Mouse (Mus musculus) lung, adult 2 months (tissue): ENCODE measurements around the gene Sdhc. TPM values are rescaled to one million over a fixed set of nuclear protein-coding genes. Genes with fewer than 3 reads are reported as not detected.

Experiments
- DNase-seq: peaks from one replicate; pipeline ENCODE4 v3.0.0; 2022
- H3K4me1 ChIP-seq: fragments of 200-500 bp; 2 replicates; pipeline ENCODE4 v1.6.1; 2011; ENCODE audit warnings: low read length; ENCODE audit not compliant: control insufficient read depth, insufficient read depth
- H3K4me3 ChIP-seq: fragments of 200-500 bp; replicated peaks from 2 replicates; pipeline ENCODE3; 2011; ENCODE audit warnings: low read depth, mild to moderate bottlenecking, control low read depth, low read length; ENCODE audit errors: extremely low read depth
- CTCF ChIP-seq: fragments of 200-500 bp; IDR thresholded peaks from 2 replicates; pipeline ENCODE4 v1.5.1; 2011; ENCODE audit warnings: mild to moderate bottlenecking, low read length, control low read depth; ENCODE audit not compliant: insufficient read depth
- POLR2A ChIP-seq: fragments of 200-500 bp; IDR thresholded peaks from 2 replicates; pipeline ENCODE4 v1.6.1; 2011; ENCODE audit warnings: low read depth, mild to moderate bottlenecking, control low read depth, low read length, borderline replicate concordance; ENCODE audit errors: extremely low read depth
- WGBS: fragments of 180-500 bp; shearing (Covaris S2); methylation state at CpG from one replicate; pipeline ENCODE4 v1.1.7; 2018; 5-methylcytosine and 5-hydroxymethylcytosine counted together
- polyA plus RNA-seq: library from polyadenylated mRNA; depleted of rRNA; stranded (reverse); fragments of >200 nt; gene quantifications from 2 replicates; pipeline ENCODE4 v1.2.3, GENCODE M21; 2012

The Sdhc gene
- polyA plus RNA-seq, 1 experiment, result 191 TPM

DNA sequence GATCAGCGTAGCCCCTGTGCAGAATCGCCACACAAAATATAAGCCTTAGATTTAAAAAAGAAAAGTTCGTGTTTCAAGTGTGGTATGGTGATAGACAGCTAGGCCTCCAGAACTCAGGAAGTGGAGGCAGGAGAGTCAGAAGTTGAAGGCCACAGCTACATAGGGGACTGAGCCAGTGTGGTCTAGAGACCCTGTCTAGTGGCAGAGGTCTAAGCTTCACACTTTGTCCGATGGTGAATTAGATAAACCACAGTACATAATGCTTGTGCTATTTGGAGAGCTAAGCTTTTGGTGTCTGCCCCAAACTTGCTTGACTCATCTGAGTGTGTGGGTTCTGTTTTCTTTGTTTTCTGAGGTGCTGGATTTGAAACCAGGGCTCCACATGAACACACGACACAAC lies 31.4 kb downstream of the Sdhc start:
- Histone ChIP-seq H3K4me1 (peaks cover 2% of the 10 kb centered on the region; the same call in 1 of the 2 replicates), H3K4me3 (no peak overlapping the region)
- 79% methylated on average over 5 of the region's 5 CpGs for WGBS
- no peak for TF ChIP-seq POLR2A
- no peak for TF ChIP-seq CTCF
- DNase-seq, result no peak

DNA sequence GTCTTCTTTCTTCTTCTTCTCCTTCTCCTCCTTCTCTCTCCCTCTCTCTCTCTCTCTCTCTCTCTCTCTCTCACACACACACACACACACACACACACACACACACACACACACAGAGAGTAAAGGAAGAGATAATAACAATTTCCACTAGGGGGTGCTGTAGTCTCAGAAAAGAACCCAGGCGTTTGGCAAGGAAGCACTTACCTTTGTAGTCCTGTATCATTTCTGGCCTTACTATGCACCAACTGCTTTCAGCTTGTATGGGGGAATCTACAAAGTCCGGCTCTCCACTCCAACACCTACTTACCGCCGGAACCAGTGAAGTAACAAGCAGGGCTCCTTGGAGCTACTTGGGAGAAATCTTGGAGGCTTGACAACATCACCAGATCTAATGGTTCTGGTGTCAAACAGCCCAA lies 32.1 kb downstream of the Sdhc start:
- peaks cover 2% of the 10 kb centered on the region; the same call in 1 of the 2 replicates for H3K4me1 ChIP-seq
- H3K4me3 ChIP-seq, result no peak overlapping the region
- TF ChIP-seq CTCF, result 0 out of 2 replicates have a peak, but pooled peaks have one; percentile 12
- TF ChIP-seq POLR2A, result no peak
- DNase-seq, result peak; percentile 39
- WGBS, result 5% methylated on average over 4 of the region's 4 CpGs

DNA sequence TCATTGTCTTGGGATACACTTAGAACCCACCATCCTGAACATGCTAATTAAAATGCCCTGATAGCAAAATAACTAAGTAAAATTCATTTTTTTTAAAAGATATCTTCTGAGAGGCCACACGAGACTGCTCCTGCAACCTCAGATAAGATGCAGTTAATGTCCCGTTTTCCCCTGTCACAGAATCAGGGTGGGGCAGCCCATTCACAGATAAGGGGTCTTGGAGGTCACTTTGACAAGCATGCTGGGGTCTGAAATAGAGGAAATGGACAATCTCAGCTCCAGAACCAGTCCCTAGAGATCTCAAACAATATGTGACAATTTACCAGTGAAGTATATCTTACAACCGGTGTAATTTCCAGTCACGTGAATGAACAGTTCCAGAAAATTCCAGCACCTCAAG lies 34.1 kb downstream of the Sdhc start:
- Histone ChIP-seq H3K4me1 (no peaks in the 10 kb centered on the region), H3K4me3 (no peak overlapping the region)
- no peak for TF ChIP-seq POLR2A
- WGBS, result 59% methylated on average over 4 of the region's 4 CpGs
- no peak for DNase-seq

DNA sequence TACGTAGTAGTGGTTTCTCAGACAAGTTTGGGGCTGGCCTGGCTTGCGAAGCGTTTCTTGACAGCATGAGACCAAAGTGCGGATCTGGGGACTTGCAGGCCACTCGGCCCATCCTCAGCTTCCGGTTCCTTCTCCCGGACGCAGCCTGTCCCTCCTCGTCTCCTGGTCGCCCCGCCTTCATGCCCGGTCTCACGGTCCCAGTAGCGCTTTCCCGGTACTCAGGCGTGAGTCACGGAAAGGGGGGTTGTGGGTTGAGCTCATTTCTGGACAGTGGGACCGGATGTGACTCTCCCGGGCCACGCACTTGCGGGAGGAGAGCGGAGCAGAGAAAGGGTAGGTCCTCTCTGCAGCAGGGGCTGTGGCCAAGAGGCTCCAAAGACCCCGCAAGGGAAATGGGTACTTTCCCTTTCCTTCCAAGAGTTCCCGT lies 36.5 kb downstream of the Sdhc start, which contains the start of gene Cfap126:
TSS of gene Cfap126 (plus strand) at position 46 of the 427 bp plus-strand sequence.
- TF ChIP-seq POLR2A, result peak; percentile 86
- no peak for TF ChIP-seq CTCF
- WGBS, result under 1% methylated on average over 24 of the region's 24 CpGs
- H3K4me3 ChIP-seq, result peak within 1 kb of the TSS; percentile 67
- peak; percentile 84 for DNase-seq
- peaks cover 5% of the 10 kb centered on the region; the same call in 1 of the 2 replicates for H3K4me1 ChIP-seq

GRCm38 (mm10) chr1:171112986-171113385 lies 37.4 kb downstream of the Sdhc start:
- Histone ChIP-seq H3K4me3 (no peak overlapping the region), H3K4me1 (peaks cover 5% of the 10 kb centered on the region; the same call in 1 of the 2 replicates)
- WGBS, result 78% methylated on average over 4 of the region's 4 CpGs
- DNase-seq, result no peak
- no peak for TF ChIP-seq CTCF
- no peak for TF ChIP-seq POLR2A

DNA sequence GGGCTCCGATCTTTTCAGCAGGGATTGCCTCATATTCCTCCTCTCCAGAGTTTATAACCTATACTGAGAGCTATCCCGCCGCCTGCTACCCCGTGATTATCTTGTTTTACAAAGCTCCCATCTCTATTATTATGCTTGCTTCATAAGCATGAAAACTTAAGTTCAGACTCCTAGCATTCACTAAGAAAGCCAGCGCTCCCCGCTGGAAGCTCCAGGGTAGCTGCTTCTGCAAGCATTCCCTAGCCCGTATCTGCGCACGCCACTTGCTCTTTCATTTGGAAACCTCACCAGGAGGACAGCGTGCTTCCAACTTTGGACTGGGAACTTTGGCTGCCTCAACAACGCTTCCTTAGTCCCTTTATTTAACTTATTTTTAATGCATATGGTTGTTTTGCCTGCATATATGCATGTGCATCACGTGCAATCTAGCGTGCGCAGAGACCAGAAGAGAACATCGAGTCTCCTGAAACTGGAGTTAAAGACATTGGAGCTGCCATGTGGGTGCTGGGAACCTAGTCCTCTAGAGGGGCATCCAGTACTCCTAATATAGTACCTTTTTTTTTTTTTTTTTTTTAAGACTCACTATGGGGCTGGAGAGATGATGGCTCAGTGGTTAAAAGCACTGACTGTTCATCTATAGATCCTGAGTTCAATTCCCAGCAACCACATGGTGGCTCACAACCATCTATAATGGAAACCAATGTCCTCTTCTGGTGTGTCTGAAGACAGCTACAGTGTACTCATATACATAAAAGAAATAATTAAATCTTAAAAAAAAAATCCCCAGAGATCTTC lies 38.4 kb downstream of the Sdhc start:
- no peak for DNase-seq
- peak overlapping the region; percentile 82 for H3K4me3 ChIP-seq
- H3K4me1 ChIP-seq, result peaks cover 5% of the 10 kb centered on the region; the same call in 1 of the 2 replicates
- TF ChIP-seq POLR2A (no peak), CTCF (no peak)
- WGBS, result 3% methylated on average over 15 of the region's 15 CpGs

DNA sequence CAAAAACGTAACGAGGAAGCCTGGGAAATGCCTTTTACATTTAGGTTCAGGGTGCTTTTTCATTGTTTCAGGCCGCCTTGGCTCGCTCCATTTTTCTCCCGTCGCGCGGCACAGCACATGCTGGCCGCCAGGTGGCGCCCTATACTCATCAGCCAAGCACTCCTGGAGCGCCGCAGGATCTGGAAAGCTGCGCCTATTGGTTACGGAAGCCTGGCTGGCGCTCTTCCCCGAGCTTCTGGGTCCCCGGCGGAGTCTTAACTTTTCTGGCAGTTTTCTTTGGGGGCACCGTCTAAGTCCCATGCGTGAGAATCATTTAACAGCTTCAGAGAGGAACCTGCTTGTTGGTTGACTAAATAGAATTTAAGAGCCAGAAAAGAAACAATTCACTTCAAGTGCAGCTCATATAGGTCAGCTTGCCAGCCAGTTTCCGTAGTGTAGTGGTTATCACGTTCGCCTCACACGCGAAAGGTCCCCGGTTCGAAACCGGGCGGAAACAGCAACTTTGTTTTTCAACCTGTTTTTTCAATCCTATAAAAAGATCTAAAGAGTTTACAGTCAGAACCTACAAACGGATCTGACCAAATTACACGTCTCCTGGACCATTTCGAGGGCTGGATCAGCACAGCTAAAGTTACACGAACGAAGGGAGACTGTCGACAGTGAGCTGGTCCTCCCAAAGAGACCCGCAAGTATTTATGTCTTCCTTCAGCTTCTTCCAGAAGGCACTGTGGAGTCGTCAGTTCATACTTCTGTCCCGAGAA lies 39.2 kb downstream of the Sdhc start:
- WGBS, result under 1% methylated on average over 38 of the region's 38 CpGs
- peak overlapping the region; percentile 82 for H3K4me3 ChIP-seq
- TF ChIP-seq POLR2A (no peak), CTCF (peak; percentile 83)

GRCm38 (mm10) chr1:171110659-171111019 lies 39.8 kb downstream of the Sdhc start:
- TF ChIP-seq CTCF (no peak), POLR2A (no peak)
- DNase-seq, result peak; percentile 21

More for the DNA sequence above, 39.2 kb downstream of the Sdhc start:
- peaks cover 5% of the 10 kb centered on the region; the same call in 1 of the 2 replicates for H3K4me1 ChIP-seq
- peak; percentile 93 for DNase-seq

GRCm38 (mm10) chr1:171109620-171110019 lies 40.8 kb downstream of the Sdhc start:
- no peak for DNase-seq
- Histone ChIP-seq H3K4me3 (no peak overlapping the region), H3K4me1 (peaks cover 5% of the 10 kb centered on the region; the same call in 1 of the 2 replicates)
- TF ChIP-seq POLR2A (no peak), CTCF (no peak)
- 63% methylated on average over 9 of the region's 9 CpGs for WGBS

More at GRCm38 (mm10) chr1:171110659-171111019, 39.8 kb downstream of the Sdhc start:
- 24% methylated on average over 15 of the region's 15 CpGs for WGBS
- Histone ChIP-seq H3K4me3 (peak overlapping the region; percentile 82), H3K4me1 (peaks cover 5% of the 10 kb centered on the region; the same call in 1 of the 2 replicates)
